Mouse (Mus musculus): ENCODE results near the gene Nlrc5.

Gene Nlrc5

GRCm38 (mm10) chr8:94532000-94532399 is 97.8 kb downstream of the Nlrc5 start:
- peak in 1 of 2 experiments; percentile 16 for DNase-seq

DNA sequence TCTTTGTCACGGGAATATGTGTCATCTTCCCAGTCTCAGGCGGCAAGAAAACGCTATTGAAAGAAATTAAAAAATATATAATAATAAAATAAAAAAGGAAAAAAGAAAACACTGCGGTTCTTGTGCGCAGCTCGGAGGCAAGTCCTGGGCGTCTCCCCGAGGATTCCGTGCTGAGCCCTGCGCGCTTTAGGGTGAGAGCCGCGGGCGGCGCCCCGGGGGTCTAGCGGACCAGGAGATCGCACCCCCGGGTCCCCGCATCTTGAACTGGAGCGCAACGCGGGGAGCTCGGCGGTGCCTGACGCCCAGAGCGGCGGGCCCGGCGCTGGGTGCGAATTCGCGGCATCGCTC is 98.3 kb downstream of the Nlrc5 start:
- no peak for DNase-seq

GRCm38 (mm10) chr8:94532873-94533671 is 98.9 kb downstream of the Nlrc5 start, which contains the start of gene Cpne2:
Gene Cpne2 (plus strand): TSS chr8:94532990.
- DNase-seq: peak; percentile 76 to 82

DNA sequence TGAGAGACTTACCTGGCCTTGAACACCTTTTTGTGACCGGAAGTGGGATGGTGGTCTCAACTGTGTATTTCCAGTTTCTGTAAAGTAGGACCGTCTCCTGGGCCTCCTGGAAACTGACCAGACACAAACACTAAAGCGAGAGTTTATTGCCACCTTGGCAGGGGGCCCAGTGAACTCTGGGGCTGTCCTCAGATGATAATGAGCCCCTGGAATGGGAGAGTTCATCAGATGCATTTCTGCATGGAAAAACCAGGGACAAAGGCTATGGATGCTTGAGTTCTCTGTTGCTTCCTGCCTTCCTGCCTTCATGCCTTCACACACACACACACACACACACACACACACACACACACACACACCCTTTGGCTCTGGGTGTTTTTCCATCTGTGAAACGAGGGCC is 100.5 kb downstream of the Nlrc5 start:
- peak; percentile 45 to 62 for DNase-seq

DNA sequence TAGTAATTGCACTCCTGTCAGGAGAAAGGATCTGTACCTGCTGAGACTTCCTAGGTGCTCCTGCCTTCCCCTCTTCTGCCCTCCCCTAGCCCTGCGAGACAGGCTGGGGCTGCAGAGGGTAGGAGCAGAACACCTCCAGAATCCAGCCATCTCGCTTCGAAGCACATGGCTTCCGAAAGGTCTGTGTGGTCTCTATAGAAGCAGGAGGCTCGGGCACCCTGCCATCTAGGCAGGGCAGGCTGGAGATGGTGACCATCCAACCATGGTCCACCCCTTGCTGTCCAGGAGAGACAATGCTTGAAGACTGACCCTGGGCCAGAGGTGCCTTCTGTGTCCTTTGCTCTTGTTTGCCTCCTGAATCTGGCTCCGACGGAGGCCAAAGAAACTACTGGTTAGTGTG is 101.5 kb downstream of the Nlrc5 start:
- DNase-seq: peak in 1 of 2 experiments; percentile 34

DNA sequence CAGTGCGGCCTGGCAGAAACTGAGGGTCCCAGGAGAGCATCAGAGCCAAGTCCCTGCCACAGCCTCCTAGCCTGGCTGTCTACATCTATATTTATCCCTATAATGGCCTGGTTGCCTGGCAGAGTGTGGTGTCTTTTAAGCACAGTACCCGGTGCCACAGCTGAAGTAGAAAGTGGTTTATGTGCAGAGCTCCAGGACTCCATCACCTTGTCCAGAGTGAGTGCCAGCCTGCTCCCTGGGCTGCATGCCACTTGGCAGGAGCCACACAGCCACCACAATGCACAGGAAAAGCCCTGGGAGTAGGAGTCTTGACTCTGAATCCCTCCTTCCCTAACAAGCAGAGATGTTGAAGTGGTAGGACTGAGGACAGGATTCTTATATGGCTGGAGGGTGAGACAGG is 103.3 kb downstream of the Nlrc5 start:
- no peak for DNase-seq

GRCm38 (mm10) chr8:94540025-94540424 is 105.9 kb downstream of the Nlrc5 start:
- DNase-seq: no peak

GRCm38 (mm10) chr8:94540889-94541795 is 107.0 kb downstream of the Nlrc5 start:
- DNase-seq: no peak

- DNase-seq: no peak
These were observed 109.8 kb downstream of the Nlrc5 start for GRCm38 (mm10) chr8:94543981-94544380.

GRCm38 (mm10) chr8:94549041-94549440 is 114.9 kb downstream of the Nlrc5 start:
- DNase-seq: no peak

DNA sequence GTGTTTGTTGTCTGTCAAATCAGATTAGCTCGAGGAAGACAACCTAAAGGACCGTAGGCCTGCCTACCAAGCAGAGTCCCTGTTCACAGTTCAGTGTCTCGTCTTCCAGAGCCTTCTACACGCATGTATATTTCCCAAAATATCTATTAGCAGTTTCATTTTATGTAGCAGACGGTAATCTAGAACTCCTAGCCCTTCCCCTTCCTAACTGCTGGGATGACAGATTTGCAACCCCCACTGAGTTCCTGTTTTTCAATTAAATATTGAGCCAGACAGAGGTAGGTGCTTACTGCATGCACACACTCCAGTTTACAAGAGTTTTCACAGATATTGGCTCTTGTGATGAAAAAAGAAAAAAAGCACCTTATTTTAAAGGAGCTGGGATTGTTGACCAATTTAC is 115.3 kb downstream of the Nlrc5 start:
- DNase-seq: no peak

DNA sequence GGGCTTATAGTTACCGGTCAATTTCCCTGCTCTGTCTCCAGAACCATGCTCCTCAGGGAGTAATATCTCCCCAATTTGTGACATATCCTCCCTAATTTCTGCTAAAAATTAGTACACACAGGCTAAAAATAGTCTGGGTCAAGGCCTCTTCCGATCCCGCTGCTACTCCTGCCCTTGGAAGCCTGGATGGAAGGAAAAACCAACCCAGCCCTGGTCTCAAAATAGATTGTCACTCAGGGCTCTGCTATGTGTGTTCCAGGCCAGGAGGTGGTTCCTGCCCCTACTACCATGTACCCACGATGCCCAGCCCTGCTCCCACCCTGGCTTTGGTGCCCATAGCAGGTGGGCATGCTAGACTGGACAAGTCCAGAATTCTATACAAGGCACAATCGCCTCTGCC is 115.8 kb downstream of the Nlrc5 start:
- no peak for DNase-seq

DNA sequence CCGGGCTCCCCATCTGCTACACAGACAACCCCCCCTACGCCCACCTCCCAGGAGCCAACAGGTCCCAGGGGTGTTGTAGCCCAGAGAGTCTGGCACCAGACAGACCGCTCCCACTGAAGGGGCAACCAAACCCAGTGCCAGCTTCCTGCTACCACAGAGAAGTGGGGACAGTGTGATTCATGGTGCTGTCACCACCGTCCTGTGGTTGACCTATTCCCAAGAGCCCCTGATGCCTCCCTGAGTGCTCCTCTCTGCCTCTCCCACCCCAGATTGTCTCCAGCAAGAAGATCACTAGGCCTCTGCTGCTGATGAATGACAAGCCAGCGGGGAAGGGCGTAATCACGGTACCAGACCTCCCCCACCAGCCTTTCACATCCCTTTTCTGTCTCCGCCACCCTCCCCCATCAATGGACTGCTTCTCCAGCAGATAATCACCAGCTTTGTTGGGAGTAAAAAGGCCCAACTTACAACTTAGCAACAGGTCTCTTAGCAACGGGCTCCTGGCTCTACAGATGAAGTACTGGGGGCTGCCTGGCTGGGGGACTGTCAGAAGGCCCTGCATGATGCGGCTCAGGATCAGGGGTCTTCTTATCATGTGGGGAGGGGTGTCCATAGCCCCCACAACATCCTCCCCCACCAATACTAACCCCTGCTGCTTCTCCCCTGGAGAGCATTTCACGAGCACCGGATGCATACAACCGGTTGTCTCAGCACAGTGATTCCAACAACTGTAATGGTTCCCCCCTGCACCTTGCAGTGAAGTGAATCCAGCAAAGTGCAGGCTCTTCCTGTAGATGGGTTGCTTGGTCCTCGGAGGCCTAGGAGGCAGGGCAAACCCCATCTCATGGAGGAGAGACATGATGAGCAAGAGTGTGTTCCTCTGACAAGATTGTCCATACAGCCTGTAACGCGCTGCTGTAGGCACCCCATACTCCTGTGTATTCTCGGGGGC is 117.6 kb downstream of the Nlrc5 start:
- peak in 1 of 2 experiments; percentile 19 for DNase-seq

GRCm38 (mm10) chr8:94552696-94553095 is 118.5 kb downstream of the Nlrc5 start:
- DNase-seq: no peak

- no peak for DNase-seq
These were observed 123.1 kb downstream of the Nlrc5 start for GRCm38 (mm10) chr8:94557281-94557680.

DNA sequence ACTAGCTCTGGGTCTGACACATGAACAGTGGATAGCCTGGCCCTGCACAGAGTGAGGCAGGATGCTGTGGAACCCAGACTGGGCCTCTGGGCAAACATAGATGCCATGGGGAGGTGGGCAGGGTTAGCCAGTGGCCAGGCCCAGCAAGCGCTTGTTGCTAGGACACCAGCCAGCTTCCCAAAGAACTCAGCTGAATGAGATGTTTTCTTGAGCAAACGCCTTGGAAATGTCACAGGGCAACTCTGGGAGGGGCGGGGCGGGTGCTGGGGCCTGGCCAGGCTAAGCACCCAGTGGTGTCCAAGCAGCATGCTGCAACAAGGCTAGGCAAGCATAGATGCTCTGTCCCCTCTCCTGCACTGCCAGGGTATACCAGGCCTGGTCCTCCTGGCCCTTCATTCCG is 127.1 kb downstream of the Nlrc5 start:
- DNase-seq: no peak

GRCm38 (mm10) chr8:94564421-94564820 is 130.3 kb downstream of the Nlrc5 start:
- no peak for DNase-seq

DNA sequence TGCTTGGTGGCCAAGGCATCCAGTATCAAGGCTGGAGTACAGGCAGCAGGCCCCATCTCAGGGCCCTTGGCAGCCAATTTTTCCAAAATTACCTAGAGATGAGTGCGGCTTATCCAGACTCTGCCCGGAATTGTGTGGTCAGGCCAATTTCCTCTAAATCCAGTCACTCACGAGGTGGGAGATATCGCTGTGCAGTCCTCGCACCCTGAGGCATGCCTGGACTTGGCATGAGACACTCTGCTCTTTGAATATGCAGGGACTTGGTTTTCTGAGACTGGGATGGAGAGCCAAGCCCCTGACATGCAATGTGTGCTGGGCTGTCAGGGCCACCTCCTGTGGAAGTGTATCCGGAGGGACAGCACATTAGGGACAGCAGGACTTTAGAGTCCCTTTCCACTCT is 131.9 kb downstream of the Nlrc5 start:
- DNase-seq: no peak

GRCm38 (mm10) chr8:94566446-94567158 is 132.4 kb downstream of the Nlrc5 start:
- peak in 1 of 2 experiments; percentile 29 for DNase-seq

DNA sequence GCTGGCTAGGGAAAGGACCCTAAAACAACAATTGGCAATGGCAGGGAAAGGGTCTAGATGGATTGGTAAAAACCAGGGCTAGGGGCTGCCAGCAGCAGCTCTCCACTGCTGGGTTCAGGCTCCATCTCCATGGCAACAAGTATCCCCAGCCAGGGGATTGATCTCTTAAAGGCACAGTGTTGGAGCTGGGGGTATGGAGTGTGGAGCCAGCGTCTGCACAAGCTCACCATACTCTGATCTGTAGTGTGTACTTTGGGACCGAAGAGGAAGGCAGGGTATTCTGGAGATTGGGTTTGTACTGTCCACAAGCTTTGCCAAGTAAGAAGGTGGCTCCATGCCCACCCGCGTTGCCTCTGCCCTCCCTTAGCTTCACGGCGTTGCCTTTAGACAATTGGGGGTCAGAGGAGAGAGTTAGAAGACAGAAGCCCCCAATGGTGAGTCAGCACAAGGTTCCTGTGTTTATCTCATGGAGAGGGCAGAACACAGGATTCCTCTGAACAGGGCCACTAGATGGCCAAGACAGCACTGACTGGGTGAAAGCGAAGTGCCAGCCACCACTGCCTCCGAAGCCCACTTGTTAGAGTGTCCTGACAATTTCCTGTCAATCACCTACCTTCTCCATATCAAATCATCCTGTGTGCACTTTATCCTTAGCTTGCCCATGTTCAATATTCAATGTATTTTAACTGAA is 133.1 kb downstream of the Nlrc5 start:
- no peak for DNase-seq

DNA sequence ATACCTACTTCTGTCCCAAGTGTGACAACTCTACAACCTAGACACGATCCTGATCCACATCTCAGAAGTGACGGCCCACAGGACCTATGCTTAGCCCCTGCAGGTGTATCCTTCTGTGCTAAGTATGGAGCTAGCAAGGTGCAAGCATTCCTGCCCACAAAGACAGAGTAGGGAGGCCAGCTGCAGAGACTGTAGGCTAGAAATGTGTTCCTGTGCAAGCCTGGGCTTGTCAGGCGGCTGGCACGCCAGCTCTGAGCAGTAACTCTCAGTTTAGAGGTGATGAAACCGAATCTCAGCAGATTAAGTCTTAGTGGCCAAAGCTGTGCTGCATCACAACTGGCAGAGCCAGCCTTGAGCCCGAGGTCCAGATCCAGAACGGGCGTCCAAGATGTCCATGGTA is 133.9 kb downstream of the Nlrc5 start:
- no peak for DNase-seq

All from kidney, postnatal 4 days (tissue).